Mouse (Mus musculus): Measurements from ENCODE around the gene Megf11. TPM values are rescaled to one million over a fixed set of nuclear protein-coding genes. Genes with fewer than 3 reads are reported as not detected.

Megf11 gene
- total RNA-seq, 4 experiments from 2014 or later = 9.4 to 11.4 (median 11.1) TPM

GRCm38 (mm10) chr9:64519921-64520746 lies 134.7 kb downstream of the Megf11 start:
- no peak for DNase-seq (ENCODE audit: low spot score in 2 of 2)

- no peak for DNase-seq (ENCODE audit: low spot score in 2 of 2)
Observed at GRCm38 (mm10) chr9:64520747-64521283, 135.4 kb downstream of the Megf11 start.

- peak in 1 of 2 experiments; percentile 13 for DNase-seq (ENCODE audit: low spot score in 2 of 2)
Observed at GRCm38 (mm10) chr9:64523264-64524045, 138.0 kb downstream of the Megf11 start.

- peak; percentile 12 to 74 for DNase-seq (ENCODE audit: low spot score in 2 of 2)
Observed at GRCm38 (mm10) chr9:64528061-64528460, 142.6 kb downstream of the Megf11 start.

GRCm38 (mm10) chr9:64528595-64528994 lies 143.2 kb downstream of the Megf11 start:
- DNase-seq (ENCODE audit: low spot score in 2 of 2) = peak in 1 of 2 experiments; percentile 17

GRCm38 (mm10) chr9:64531935-64532334 lies 146.5 kb downstream of the Megf11 start:
- DNase-seq (ENCODE audit: low spot score in 2 of 2) = no peak

GRCm38 (mm10) chr9:64532711-64533242 lies 147.4 kb downstream of the Megf11 start:
- no peak for DNase-seq (ENCODE audit: low spot score in 2 of 2)

GRCm38 (mm10) chr9:64533488-64534119 lies 148.2 kb downstream of the Megf11 start:
- DNase-seq (ENCODE audit: low spot score in 2 of 2) = no peak

GRCm38 (mm10) chr9:64534313-64534712 lies 148.9 kb downstream of the Megf11 start:
- DNase-seq (ENCODE audit: low spot score in 2 of 2) = no peak

- DNase-seq (ENCODE audit: low spot score in 2 of 2) = no peak
Observed at GRCm38 (mm10) chr9:64534856-64535539, 149.6 kb downstream of the Megf11 start.

GRCm38 (mm10) chr9:64537821-64538220 lies 152.4 kb downstream of the Megf11 start:
- no peak for DNase-seq (ENCODE audit: low spot score in 2 of 2)

- no peak for DNase-seq (ENCODE audit: low spot score in 2 of 2)
Observed at GRCm38 (mm10) chr9:64542246-64542645, 156.8 kb downstream of the Megf11 start.

GRCm38 (mm10) chr9:64543125-64543524 lies 157.7 kb downstream of the Megf11 start:
- DNase-seq (ENCODE audit: low spot score in 2 of 2) = no peak

- no peak for DNase-seq (ENCODE audit: low spot score in 2 of 2)
Observed at GRCm38 (mm10) chr9:64546344-64546991, 161.0 kb downstream of the Megf11 start.

- DNase-seq (ENCODE audit: low spot score in 2 of 2) = no peak
Observed at GRCm38 (mm10) chr9:64548332-64548731, 162.9 kb downstream of the Megf11 start.

GRCm38 (mm10) chr9:64551307-64551706 lies 165.9 kb downstream of the Megf11 start:
- no peak for DNase-seq (ENCODE audit: low spot score in 2 of 2)

GRCm38 (mm10) chr9:64552046-64552445 lies 166.6 kb downstream of the Megf11 start:
- DNase-seq (ENCODE audit: low spot score in 2 of 2) = no peak

GRCm38 (mm10) chr9:64553441-64553840 lies 168.0 kb downstream of the Megf11 start:
- no peak for DNase-seq (ENCODE audit: low spot score in 2 of 2)

GRCm38 (mm10) chr9:64555620-64556019 lies 170.2 kb downstream of the Megf11 start:
- no peak for DNase-seq (ENCODE audit: low spot score in 2 of 2)

GRCm38 (mm10) chr9:64557110-64557745 lies 171.8 kb downstream of the Megf11 start:
- no peak for DNase-seq (ENCODE audit: low spot score in 2 of 2)
